Mouse (Mus musculus) erythroid progenitor cell, adult 5-6 weeks (primary cell): Measurements from ENCODE around the gene Duoxa1. TPM values are rescaled to one million over a fixed set of nuclear protein-coding genes. Genes with fewer than 3 reads are reported as not detected.
"Not testable (repeated sequence)": the region's sequence is repeated elsewhere in the genome, so short reads cannot be mapped to it uniquely, and the experiment has no call there.

Source experiments
- ATAC-seq: replicated peaks from 2 replicates; pipeline ENCODE4 v1.8.0; 2016; ENCODE audit warnings: moderate number of reproducible peaks, mild to moderate bottlenecking, moderate TSS enrichment, inconsistent platforms; ENCODE audit not compliant: poor library complexity, low FRiP score, severe bottlenecking
- total RNA-seq, 2 experiments: library from RNA; stranded (forward) in 1 of 2; stranded (reverse) in 1 of 2; fragments of 150-400 nt in 1 of 2; fragments of 186-747, 209-891 nt in 1 of 2; gene quantifications; 2 replicates each; pipeline versions ENCODE4 v1.2.3 to v1.2.4; 2015 to 2017; ENCODE audit warnings: low replicate concordance in 2 of 2

Duoxa1 gene
- total RNA-seq (2015; ENCODE audit: low replicate concordance), result not detected in 2 replicates
- not detected in 2 replicates for total RNA-seq (2017; ENCODE audit: low replicate concordance)

GRCm38 (mm10) chr2:122313536-122313935 is at the start of gene Duoxa1:
Gene Duoxa1 (minus strand): TSS chr2:122313730.
- no peak for ATAC-seq

DNA sequence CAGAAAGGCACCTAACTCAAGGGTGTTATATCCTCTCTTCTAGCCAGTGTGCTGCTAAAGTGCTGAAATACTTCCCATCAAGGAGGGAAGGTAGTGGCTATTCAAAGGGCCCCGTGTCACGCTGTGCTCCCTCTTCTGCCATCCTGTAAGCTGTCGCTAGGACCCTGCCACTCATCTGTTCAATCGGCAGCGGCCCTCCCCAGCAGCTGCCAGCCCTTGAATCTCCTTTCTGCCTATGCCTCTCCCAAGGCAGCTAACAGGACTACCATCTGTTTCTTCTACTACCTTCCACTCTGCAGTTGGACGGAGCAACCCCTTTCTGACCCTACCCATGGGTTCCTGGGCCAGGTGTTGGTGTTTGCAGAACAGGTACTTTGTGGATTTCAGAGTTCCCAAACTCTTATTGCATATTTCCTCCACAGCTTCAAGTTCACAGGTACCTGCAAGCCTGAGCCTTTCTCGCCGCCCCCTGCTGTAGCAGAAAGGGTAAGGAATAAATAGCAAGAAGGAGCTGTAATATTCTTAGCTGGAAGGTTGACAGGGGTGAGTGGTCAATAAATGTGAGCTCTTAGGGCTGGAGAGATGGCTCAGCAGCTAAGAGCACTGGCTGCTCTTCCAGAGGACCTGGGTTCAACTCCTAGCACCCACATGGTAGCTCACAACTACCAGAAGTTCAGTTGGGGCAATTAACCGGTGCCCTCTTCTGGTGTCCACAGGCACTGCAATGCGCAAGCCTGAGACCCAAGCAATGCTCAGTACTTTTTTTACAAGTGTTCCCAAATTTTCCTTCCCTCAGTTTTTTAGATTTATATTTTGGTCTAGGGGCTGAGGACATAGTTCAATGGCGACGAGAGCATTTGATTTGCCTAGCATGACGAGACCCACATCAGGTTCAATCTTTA is 49.3 kb upstream of the Duoxa1 start:
- no peak for ATAC-seq

DNA sequence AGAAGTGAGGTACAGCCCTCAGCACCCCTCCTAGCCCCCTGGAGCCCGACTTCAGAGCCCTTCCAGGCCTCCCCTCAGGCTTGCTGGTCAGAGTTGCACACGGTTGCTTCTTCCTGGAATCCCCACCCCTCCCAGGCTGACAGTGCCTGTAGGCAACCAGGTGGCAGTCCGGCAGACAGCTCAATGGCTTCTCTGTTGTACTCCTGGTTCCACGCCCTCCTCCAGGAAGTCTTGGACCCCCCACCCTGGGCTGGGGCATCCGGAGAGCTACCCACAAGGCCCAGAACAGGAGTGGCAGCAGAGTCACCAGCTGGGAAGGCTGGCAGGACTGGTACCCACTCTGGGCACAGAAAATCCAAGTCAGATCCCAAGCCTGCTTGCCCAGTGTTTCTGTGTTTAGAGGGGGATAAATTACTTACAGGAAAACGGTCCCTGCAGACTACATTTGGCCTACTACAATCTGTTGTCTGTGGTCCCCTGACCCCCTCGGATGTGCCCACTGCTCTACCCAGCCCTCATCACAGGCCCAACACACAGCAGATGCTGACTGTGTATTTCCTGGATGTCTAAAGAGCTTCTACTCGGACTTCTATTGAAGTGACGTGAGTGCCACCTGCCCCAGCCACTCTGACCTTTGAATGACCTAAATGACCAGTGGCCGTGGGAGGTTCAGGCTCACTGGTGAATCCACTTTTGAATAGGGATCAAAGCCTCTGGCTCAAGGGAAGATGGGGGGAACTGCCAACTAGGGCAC is 48.5 kb upstream of the Duoxa1 start:
- no peak for ATAC-seq

DNA sequence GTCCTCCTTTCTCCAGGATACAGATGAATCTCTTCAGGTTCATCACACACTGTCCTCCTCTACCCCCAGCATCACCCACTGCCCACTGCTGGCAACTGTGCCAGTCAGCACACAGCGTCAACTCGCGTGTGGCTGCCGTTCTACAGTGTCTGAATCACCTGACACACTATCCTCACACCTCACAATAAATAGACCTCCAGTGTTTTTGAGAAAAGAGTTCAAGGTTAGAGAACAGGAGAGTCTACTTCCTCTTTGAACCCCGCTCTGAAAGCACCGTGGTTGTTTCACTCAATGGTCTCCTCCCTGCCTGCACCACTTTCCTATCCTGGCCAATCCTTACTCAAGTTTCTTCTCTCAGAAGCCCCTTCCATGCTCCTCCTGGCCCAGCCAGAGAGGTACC is 47.7 kb upstream of the Duoxa1 start:
- no peak for ATAC-seq

- no peak for ATAC-seq
These were observed 46.8 kb upstream of the Duoxa1 start for GRCm38 (mm10) chr2:122360310-122360709.

DNA sequence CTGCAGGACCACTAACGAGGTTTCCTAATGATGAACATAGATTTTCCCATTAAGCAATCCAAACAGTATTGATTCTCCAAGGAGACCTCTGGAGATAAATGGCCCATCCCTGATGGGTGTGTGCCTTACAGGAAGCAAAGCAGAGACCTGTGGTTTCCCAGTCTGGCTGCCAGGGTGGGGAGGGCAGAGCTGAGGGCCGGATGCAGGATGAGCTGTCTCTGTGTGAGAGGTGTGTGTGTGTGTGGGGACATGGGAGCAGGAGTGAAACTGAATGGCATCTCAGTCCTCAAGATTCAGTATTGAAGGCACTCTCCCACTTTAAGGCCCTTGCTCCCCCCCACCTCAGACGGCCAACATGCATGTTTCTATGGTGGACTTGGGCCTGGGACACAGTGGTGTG is 42.7 kb upstream of the Duoxa1 start:
- ATAC-seq, result no peak

DNA sequence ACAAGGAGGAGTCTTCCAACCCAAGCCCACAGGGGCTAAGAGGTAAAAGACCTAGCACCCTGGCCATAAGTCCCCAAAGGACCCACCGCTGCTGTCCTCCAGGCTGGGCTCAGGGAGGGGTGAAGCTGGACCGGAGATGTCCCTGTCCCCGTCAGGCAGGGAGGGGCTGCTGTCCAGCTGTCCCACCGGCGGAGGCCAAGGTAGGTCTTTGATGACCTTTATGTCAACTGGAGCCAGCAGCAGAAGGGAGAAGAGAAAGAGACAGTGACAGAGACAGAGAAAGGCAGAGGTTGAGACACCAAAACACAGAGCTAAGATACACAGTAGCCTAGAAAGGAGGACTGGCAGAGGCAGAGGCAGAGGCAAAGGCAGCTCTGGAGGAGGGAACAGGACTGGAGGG is 41.9 kb upstream of the Duoxa1 start:
- ATAC-seq, result no peak

GRCm38 (mm10) chr2:122354191-122354929 is 40.8 kb upstream of the Duoxa1 start:
- ATAC-seq, result no peak

DNA sequence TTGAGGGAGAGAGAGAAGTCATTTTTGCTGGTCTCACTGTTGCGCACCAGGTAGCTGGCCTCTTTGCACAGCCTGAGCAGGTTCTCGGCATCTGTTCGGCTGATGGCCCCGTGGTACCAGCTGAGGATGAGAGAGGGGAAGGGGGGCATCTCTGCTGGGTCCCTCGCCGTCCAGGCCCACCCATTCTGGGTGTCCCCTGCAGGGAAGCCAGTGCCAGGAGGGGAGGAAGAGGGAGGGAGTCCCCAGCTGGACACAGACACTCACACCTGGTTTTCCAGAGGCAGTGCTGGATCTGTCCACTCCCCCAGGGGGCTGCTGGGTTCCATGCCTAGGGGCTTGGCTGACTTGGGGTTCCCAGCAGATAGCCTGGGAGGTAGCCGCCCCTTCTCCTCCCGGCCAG is 40.2 kb upstream of the Duoxa1 start:
- no peak for ATAC-seq

- no peak for ATAC-seq
These were observed 39.5 kb upstream of the Duoxa1 start for GRCm38 (mm10) chr2:122352992-122353391.

- no peak for ATAC-seq
These were observed 38.4 kb upstream of the Duoxa1 start for GRCm38 (mm10) chr2:122351931-122352329.

GRCm38 (mm10) chr2:122351156-122351930 is 37.8 kb upstream of the Duoxa1 start:
- ATAC-seq, result no peak

GRCm38 (mm10) chr2:122349136-122349785 is 35.7 kb upstream of the Duoxa1 start:
- peak; percentile 18; the same call in 1 of the 2 replicates for ATAC-seq

GRCm38 (mm10) chr2:122348531-122349131 is 35.1 kb upstream of the Duoxa1 start:
- peak; percentile 87 for ATAC-seq

- no peak for ATAC-seq
These were observed 33.7 kb upstream of the Duoxa1 start for GRCm38 (mm10) chr2:122347257-122347656.

GRCm38 (mm10) chr2:122346164-122346563 is 32.6 kb upstream of the Duoxa1 start:
- not testable (repeated sequence) for ATAC-seq

DNA sequence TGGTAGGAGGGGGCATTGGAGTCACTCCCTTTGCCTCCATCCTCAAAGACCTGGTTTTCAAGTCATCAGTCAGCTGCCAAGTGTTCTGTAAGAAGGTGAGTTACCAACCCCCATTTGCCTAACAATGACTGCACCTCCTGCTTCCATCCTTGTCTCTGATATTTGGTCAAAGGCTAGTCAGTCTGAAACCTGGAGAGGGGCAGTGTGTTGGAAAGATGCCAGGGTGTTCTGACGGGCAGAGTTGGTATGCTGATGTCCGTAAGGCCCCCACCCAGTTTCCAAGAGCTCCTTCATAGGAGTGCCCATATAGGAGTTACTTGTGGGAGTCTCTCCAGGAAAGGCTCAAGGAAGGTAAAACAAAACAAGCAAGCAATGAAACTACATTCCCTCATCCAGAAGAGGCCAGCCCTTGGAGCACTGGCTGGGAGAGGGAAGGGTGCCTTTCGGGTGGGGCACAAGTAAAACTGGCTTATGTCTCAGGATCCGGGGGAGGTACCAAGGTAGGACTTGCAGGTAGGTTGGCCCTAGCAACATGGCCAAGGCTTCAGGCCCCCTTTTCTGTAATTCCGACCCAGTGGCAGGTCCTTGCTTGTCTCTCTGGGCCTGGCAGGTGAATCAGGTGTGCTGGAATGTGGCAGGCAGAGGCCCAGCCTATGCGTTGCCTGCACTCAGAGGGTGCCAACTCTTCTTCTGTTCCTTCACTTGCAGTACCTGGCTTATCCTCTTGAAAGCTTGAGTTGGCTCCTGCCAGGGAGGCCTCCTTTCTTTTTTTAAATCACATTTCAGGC is 31.8 kb upstream of the Duoxa1 start:
- no peak for ATAC-seq

DNA sequence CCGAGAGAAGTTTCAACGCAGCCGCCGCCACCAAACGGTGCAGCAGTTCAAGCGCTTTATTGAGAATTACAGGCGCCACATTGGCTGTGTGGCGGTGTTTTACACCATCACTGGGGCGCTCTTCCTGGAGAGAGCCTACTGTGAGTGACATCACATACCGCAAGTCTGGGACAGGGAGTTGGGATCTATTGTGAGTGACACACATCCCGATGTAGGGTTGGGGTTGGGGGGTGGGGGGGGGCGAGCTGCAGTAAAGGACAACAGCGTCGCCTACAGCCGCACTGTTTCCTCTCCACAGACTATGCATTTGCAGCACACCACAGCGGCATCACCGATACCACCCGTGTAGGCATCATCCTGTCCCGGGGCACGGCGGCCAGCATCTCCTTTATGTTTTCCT is 23.8 kb upstream of the Duoxa1 start:
- no peak for ATAC-seq
